8 mouse cellular contexts compared by ENCODE assay signal in the genomic region with DNA sequence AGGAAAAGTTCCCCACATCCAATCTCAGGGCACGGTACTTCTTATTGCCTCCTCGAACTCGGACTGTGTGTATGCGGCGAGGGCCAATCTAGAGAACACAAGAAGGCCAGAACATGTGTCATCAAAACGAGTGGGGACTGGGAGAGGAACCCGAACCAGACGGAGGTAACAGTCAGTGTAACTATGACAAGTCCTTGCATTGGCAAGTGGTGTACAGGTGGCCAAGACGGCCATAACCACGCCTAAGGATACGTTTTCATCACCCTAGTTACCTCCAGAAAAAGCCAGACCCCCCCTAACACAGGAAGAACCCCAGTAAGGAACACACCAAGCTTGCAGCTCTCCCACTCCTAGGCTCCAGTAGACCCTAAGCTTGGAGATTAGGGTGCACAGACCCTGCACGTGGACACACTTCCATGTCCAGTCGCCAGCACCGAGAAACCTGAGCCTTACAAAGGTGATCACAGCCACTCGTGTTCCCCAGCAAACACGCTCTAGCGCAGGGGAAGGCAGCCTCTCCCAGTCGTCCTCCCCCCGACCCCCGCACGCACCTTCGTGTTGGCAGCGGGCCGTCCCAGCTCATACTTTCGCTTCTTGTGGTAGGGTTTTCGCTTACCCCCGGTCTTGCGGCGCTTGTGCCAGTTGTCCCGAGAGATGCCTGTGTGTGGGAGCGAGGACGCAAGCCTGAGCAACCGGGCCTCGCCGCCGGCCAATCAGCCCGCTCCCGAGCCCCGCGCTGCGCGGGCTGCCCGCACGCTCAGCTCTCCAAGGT. TPM values are rescaled to one million over a fixed set of nuclear protein-coding genes. Genes with fewer than 3 reads are reported as not detected.
A peak's percentile ranks its signal among the peaks of the same experiment; 100 is the strongest.
DNase-seq lines count a peak whose midpoint lies in the region; ATAC-seq and TF ChIP-seq lines count a peak whose summit lies in the region.

No protein-coding gene starts in this region.

- peaks cover 35% of the 10 kb centered on the region for H3K36me3 ChIP-seq in kidney, postnatal 0 days (ENCODE audit: insufficient read depth, low read length)
- peaks cover 37% of the 10 kb centered on the region for H3K36me3 ChIP-seq in forebrain, embryonic 15.5 days
- peaks cover 42% of the 10 kb centered on the region for H3K36me3 ChIP-seq in liver, embryonic 16.5 days (ENCODE audit: control insufficient read depth, insufficient read depth)

- DNase-seq in kidney, postnatal 0 days (ENCODE audit: low spot score) = no peak
- DNase-seq in kidney, postnatal 4 days = no peak
- DNase-seq in R1 (ENCODE audit: low read depth, low spot score) = peak; percentile 48
- DNase-seq in urinary bladder, adult 2 months (ENCODE audit: low spot score) = no peak
- no peak for DNase-seq in embryo, embryonic 11 days
- DNase-seq in thymus, adult 18-20 months = no peak

- peak overlapping the region; percentile 90 for H3K9ac ChIP-seq in kidney, postnatal 0 days (ENCODE audit: low read depth, low read length)
- peak overlapping the region; percentile 99 for H3K9ac ChIP-seq in forebrain, embryonic 15.5 days (replicated peaks)
- H3K9ac ChIP-seq in liver, embryonic 16.5 days (ENCODE audit: low read depth, low read length) = peak overlapping the region; percentile 88

- TF ChIP-seq CTCF in kidney, postnatal 0 days (IDR thresholded peaks at IDR 0.05; ENCODE audit: low read depth) = no peak

- peak; percentile 18; the same call in 1 of the 2 replicates for ATAC-seq in kidney, postnatal 0 days (replicated peaks; ENCODE audit: low FRiP score, low read depth)
- peak; percentile 22; the same call in 1 of the 2 replicates for ATAC-seq in forebrain, embryonic 15.5 days (replicated peaks)
- ATAC-seq in liver, embryonic 16.5 days (ENCODE audit: low read depth) = peak; percentile 5; the same call in 1 of the 2 replicates

- H3K9me3 ChIP-seq in kidney, postnatal 0 days (replicated peaks; ENCODE audit: low read length) = no peaks in the 10 kb centered on the region
- no peaks in the 10 kb centered on the region for H3K9me3 ChIP-seq in forebrain, embryonic 15.5 days
- no peaks in the 10 kb centered on the region for H3K9me3 ChIP-seq in liver, embryonic 16.5 days (replicated peaks; ENCODE audit: control insufficient read depth, low read length)

- H3K27me3 ChIP-seq in kidney, postnatal 0 days (ENCODE audit: insufficient read depth, low read length) = no peaks in the 10 kb centered on the region
- no peaks in the 10 kb centered on the region for H3K27me3 ChIP-seq in forebrain, embryonic 15.5 days
- H3K27me3 ChIP-seq in liver, embryonic 16.5 days (ENCODE audit: control insufficient read depth, insufficient read depth, low read depth, low read length) = no peaks in the 10 kb centered on the region

- WGBS in kidney, postnatal 0 days = 2% methylated on average over 44 of the region's 44 CpGs
- 2% methylated on average over 44 of the region's 44 CpGs for WGBS in forebrain, embryonic 15.5 days
- 2% methylated on average over 44 of the region's 44 CpGs for WGBS in liver, embryonic 16.5 days (ENCODE audit: insufficient replicate concordance)

- H3K4me1 ChIP-seq in kidney, postnatal 0 days (replicated peaks; ENCODE audit: insufficient read depth, low read length) = peaks cover 6% of the 10 kb centered on the region; the same call in 1 of the 2 replicates
- H3K4me1 ChIP-seq in forebrain, embryonic 15.5 days = peaks cover 25% of the 10 kb centered on the region
- peaks cover 21% of the 10 kb centered on the region for H3K4me1 ChIP-seq in liver, embryonic 16.5 days (ENCODE audit: control insufficient read depth, low read depth, low read length)

- H3K4me2 ChIP-seq in kidney, postnatal 0 days (ENCODE audit: low read length) = peak overlapping the region; percentile 86
- peak overlapping the region; percentile 87 for H3K4me2 ChIP-seq in forebrain, embryonic 15.5 days (replicated peaks)
- peak overlapping the region; percentile 82 for H3K4me2 ChIP-seq in liver, embryonic 16.5 days (ENCODE audit: low read depth, low read length)

- H3K4me3 ChIP-seq in kidney, postnatal 0 days (replicated peaks; ENCODE audit: low read depth, low read length) = peak overlapping the region; percentile 93
- peak overlapping the region; percentile 95 for H3K4me3 ChIP-seq in forebrain, embryonic 15.5 days
- H3K4me3 ChIP-seq in liver, embryonic 16.5 days (ENCODE audit: low read depth, low read length) = peak overlapping the region; percentile 92

- H3K27ac ChIP-seq in kidney, postnatal 0 days = peak overlapping the region; percentile 95
- H3K27ac ChIP-seq in forebrain, embryonic 15.5 days (replicated peaks) = peak overlapping the region; percentile 92
- H3K27ac ChIP-seq in liver, embryonic 16.5 days (ENCODE audit: low read length) = peak overlapping the region; percentile 81

RNA-seq across cellular contexts. Expression of gene Rps8, which starts 0.8 kb away (rescaled TPM):
- polyA plus RNA-seq in kidney, postnatal 0 days (2015; fragmentation: Nextera tagmentation; extraction: Ambion mirVana) = 988 and 1,137 TPM in 2 replicates
- 478 and 525 TPM in 2 replicates for polyA plus RNA-seq in forebrain, embryonic 15.5 days (2015; fragmentation: Nextera tagmentation; extraction: Ambion mirVana)
- polyA plus RNA-seq in liver, embryonic 16.5 days (2015; fragmentation: Nextera tagmentation; extraction: Ambion mirVana) = 514 and 522 TPM in 2 replicates
- 1,373 and 1,379 TPM in 2 replicates for polyA plus RNA-seq in urinary bladder, adult 2 months (2012; rRNA removed)

RNA-seq across cellular contexts. Expression of gene Plk3, which starts 21.4 kb away (rescaled TPM):
- 3.7 and 4.0 TPM in 2 replicates for polyA plus RNA-seq in kidney, postnatal 0 days (2015; fragmentation: Nextera tagmentation; extraction: Ambion mirVana)
- 8.6 and 8.8 TPM in 2 replicates for polyA plus RNA-seq in forebrain, embryonic 15.5 days (2015; fragmentation: Nextera tagmentation; extraction: Ambion mirVana)
- 2.2 TPM in 2 replicates for polyA plus RNA-seq in liver, embryonic 16.5 days (2015; fragmentation: Nextera tagmentation; extraction: Ambion mirVana)
- polyA plus RNA-seq in urinary bladder, adult 2 months (2012; rRNA removed) = 12.6 and 15.5 TPM in 2 replicates

RNA-seq across cellular contexts. Expression of gene Kif2c, which starts 27.2 kb away (rescaled TPM):
- 24.6 and 27.2 TPM in 2 replicates for polyA plus RNA-seq in kidney, postnatal 0 days (2015; fragmentation: Nextera tagmentation; extraction: Ambion mirVana)
- 35.5 and 39.3 TPM in 2 replicates for polyA plus RNA-seq in forebrain, embryonic 15.5 days (2015; fragmentation: Nextera tagmentation; extraction: Ambion mirVana)
- 26.8 and 28.9 TPM in 2 replicates for polyA plus RNA-seq in liver, embryonic 16.5 days (2015; fragmentation: Nextera tagmentation; extraction: Ambion mirVana)
- 0.89 and 1.0 TPM in 2 replicates for polyA plus RNA-seq in urinary bladder, adult 2 months (2012; rRNA removed)

RNA-seq across cellular contexts. Expression of gene Tctex1d4, which starts 28.6 kb away (rescaled TPM):
- 0.24 TPM in 1 of 2 replicates, not detected in the other for polyA plus RNA-seq in kidney, postnatal 0 days (2015; fragmentation: Nextera tagmentation; extraction: Ambion mirVana)
- 0.37 TPM in 1 of 2 replicates, not detected in the other for polyA plus RNA-seq in forebrain, embryonic 15.5 days (2015; fragmentation: Nextera tagmentation; extraction: Ambion mirVana)
- 0.11 TPM in 1 of 2 replicates, not detected in the other for polyA plus RNA-seq in liver, embryonic 16.5 days (2015; fragmentation: Nextera tagmentation; extraction: Ambion mirVana)
- polyA plus RNA-seq in urinary bladder, adult 2 months (2012; rRNA removed) = 0.35 and 0.58 TPM in 2 replicates

RNA-seq across cellular contexts. Expression of gene Btbd19, which starts 29.7 kb away (rescaled TPM):
- polyA plus RNA-seq in kidney, postnatal 0 days (2015; fragmentation: Nextera tagmentation; extraction: Ambion mirVana) = 4.3 and 4.9 TPM in 2 replicates
- 4.4 and 4.6 TPM in 2 replicates for polyA plus RNA-seq in forebrain, embryonic 15.5 days (2015; fragmentation: Nextera tagmentation; extraction: Ambion mirVana)
- 1.5 and 1.8 TPM in 2 replicates for polyA plus RNA-seq in liver, embryonic 16.5 days (2015; fragmentation: Nextera tagmentation; extraction: Ambion mirVana)
- 13.0 and 19.4 TPM in 2 replicates for polyA plus RNA-seq in urinary bladder, adult 2 months (2012; rRNA removed)

Comparison
In these comparisons a context has a peak if more than half of its experiments do, and no peak if none do; other contexts are left out.
1. RNA of gene Kif2c, which starts 27.2 kb away (polyA plus RNA-seq): 35.5 to 39.3 TPM in forebrain, embryonic 15.5 days, 26.8 to 28.9 TPM in liver, embryonic 16.5 days and 24.6 to 27.2 TPM in kidney, postnatal 0 days; 0.89 to 1.0 TPM in urinary bladder, adult 2 months; every median in the first group is over 10 times any median in the second.
2. Peak in every context shown above with its lines, with median percentiles within 50 percentile points of each other: ATAC-seq, H3K27ac ChIP-seq, H3K4me2 ChIP-seq, H3K4me3 ChIP-seq and H3K9ac ChIP-seq.